Mouse (Mus musculus) liver, postnatal 0 days (tissue): Measurements from ENCODE around the gene Kif1a. TPM values are rescaled to one million over a fixed set of nuclear protein-coding genes. Genes with fewer than 3 reads are reported as not detected.
A peak's percentile ranks its signal among the peaks of the same experiment; 100 is the strongest.

Experiments
- ATAC-seq: fragments of 200-750 bp; cut with Nextera tagmentation; 2 replicates; pipeline ENCODE4 v1.8.0; 2017; ENCODE audit warnings: mild to moderate bottlenecking, moderate library complexity
- DNase-seq: peaks from one replicate; pipeline ENCODE4 v3.0.0-alpha.2; 2016
- H3K27ac ChIP-seq: fragments of 300-500 bp; sonication (generic); 2 replicates; pipeline ENCODE4 v1.5.1; 2014; ENCODE audit warnings: antibody characterized with exemption, moderate library complexity, mild to moderate bottlenecking, low read depth
- H3K27me3 ChIP-seq: fragments of 300-500 bp; sonication (generic); 2 replicates; pipeline ENCODE4 v1.6.1; 2014; ENCODE audit warnings: low read length, control low read depth, mixed read lengths; ENCODE audit not compliant: insufficient read depth
- H3K36me3 ChIP-seq: fragments of 300-500 bp; sonication (generic); replicated peaks from 2 replicates; pipeline ENCODE4 v1.6.1; 2014; ENCODE audit warnings: mild to moderate bottlenecking, control low read depth, low read length, moderate library complexity, mixed read lengths; ENCODE audit not compliant: insufficient read depth
- H3K4me1 ChIP-seq: fragments of 300-500 bp; sonication (generic); 2 replicates; pipeline ENCODE4 v1.6.1; 2014; ENCODE audit warnings: antibody characterized with exemption, mild to moderate bottlenecking, control low read depth; ENCODE audit not compliant: insufficient read depth
- H3K4me2 ChIP-seq: fragments of 300-500 bp; sonication (generic); 2 replicates; pipeline ENCODE4 v1.6.1; 2014; ENCODE audit warnings: low read depth, mild to moderate bottlenecking, low read length, moderate library complexity, mixed read lengths
- H3K4me3 ChIP-seq: fragments of 300-500 bp; sonication (generic); 2 replicates; pipeline ENCODE4 v1.5.1; 2014; ENCODE audit warnings: low read depth, low read length
- H3K9ac ChIP-seq: fragments of 300-500 bp; sonication (generic); replicated peaks from 2 replicates; pipeline ENCODE4 v1.6.1; 2014; ENCODE audit warnings: mild to moderate bottlenecking, moderate library complexity
- H3K9me3 ChIP-seq: fragments of 300-500 bp; sonication (generic); 2 replicates; pipeline ENCODE4 v1.6.1; 2016; ENCODE audit warnings: mild to moderate bottlenecking, control low read depth, low read length, mixed read lengths
- CTCF ChIP-seq: sonication (generic); IDR thresholded peaks from 2 replicates; pipeline ENCODE4 v1.5.1; 2016; ENCODE audit warnings: antibody characterized with exemption, low read depth
- EP300 ChIP-seq: IDR thresholded peaks from 2 replicates; pipeline ENCODE4 v1.6.1; 2016; ENCODE audit warnings: antibody characterized with exemption, low read depth, mild to moderate bottlenecking
- whole genome bisulfite sequencing: fragments of 180-500 bp; shearing (Covaris S2); extraction: QIAGEN DNeasy Blood & Tissue Kit; methylation state at CpG from one replicate; pipeline ENCODE4 v1.1.7; 2014; ENCODE audit not compliant: insufficient replicate concordance; 5-methylcytosine and 5-hydroxymethylcytosine counted together
- polyA plus RNA-seq: library from polyadenylated mRNA; unstranded; fragments of >200 nt; fragmentation: Nextera tagmentation; extraction: Ambion mirVana; gene quantifications from 2 replicates; pipeline ENCODE4 v1.2.1, GENCODE M21; 2015

Gene Kif1a
- polyA plus RNA-seq, 1 experiment from 2014 or later, result 0.28 TPM

GRCm38 (mm10) chr1:93018716-93019115 is 83.0 kb downstream of the Kif1a start:
- Histone ChIP-seq H3K9ac (no peak overlapping the region), H3K4me1 (no peaks in the 10 kb centered on the region; the same call in 1 of the 2 replicates), H3K4me2 (no peak overlapping the region), H3K27ac (no peak overlapping the region), H3K9me3 (no peaks in the 10 kb centered on the region), H3K4me3 (no peak overlapping the region), H3K36me3 (no peaks in the 10 kb centered on the region), H3K27me3 (no peaks in the 10 kb centered on the region)
- ATAC-seq (no peak), DNase-seq (no peak)
- WGBS, result 76% methylated on average over 10 of the region's 10 CpGs
- no peak for TF ChIP-seq EP300
- TF ChIP-seq CTCF, result no peak

GRCm38 (mm10) chr1:93015136-93015535 is 86.6 kb downstream of the Kif1a start:
- no peaks in the 10 kb centered on the region for H3K27me3 ChIP-seq
- H3K9ac ChIP-seq, result no peak overlapping the region
- no peaks in the 10 kb centered on the region for H3K9me3 ChIP-seq
- no peak overlapping the region for H3K4me2 ChIP-seq
- ATAC-seq (no peak), DNase-seq (no peak)
- H3K27ac ChIP-seq, result no peak overlapping the region
- no peak for TF ChIP-seq EP300
- TF ChIP-seq CTCF, result no peak
- no peak overlapping the region for H3K4me3 ChIP-seq
- no peaks in the 10 kb centered on the region; the same call in 1 of the 2 replicates for H3K4me1 ChIP-seq
- WGBS, result 61% methylated on average over 2 of the region's 2 CpGs
- H3K36me3 ChIP-seq, result no peaks in the 10 kb centered on the region

- no peak overlapping the region for H3K4me2 ChIP-seq
- no peak overlapping the region for H3K4me3 ChIP-seq
- H3K4me1 ChIP-seq, result no peaks in the 10 kb centered on the region; the same call in 1 of the 2 replicates
- H3K9me3 ChIP-seq, result no peaks in the 10 kb centered on the region
- peak; percentile 62; the same call in 1 of the 2 replicates for ATAC-seq
- peak; percentile 91 for TF ChIP-seq CTCF
- no peak for TF ChIP-seq EP300
- H3K27ac ChIP-seq, result no peak overlapping the region
- H3K9ac ChIP-seq, result no peak overlapping the region
- H3K27me3 ChIP-seq, result no peaks in the 10 kb centered on the region
- H3K36me3 ChIP-seq, result no peaks in the 10 kb centered on the region
- peak; percentile 82 for DNase-seq
Measured at GRCm38 (mm10) chr1:93014460-93014859, 87.3 kb downstream of the Kif1a start.

GRCm38 (mm10) chr1:93013367-93013766 is 88.4 kb downstream of the Kif1a start:
- no peak overlapping the region for H3K9ac ChIP-seq
- no peak for TF ChIP-seq EP300
- no peak for TF ChIP-seq CTCF
- H3K36me3 ChIP-seq, result no peaks in the 10 kb centered on the region
- no peak for ATAC-seq
- H3K27me3 ChIP-seq, result no peaks in the 10 kb centered on the region
- H3K4me2 ChIP-seq, result no peak overlapping the region
- no peaks in the 10 kb centered on the region for H3K9me3 ChIP-seq
- peaks cover 2% of the 10 kb centered on the region; the same call in 1 of the 2 replicates for H3K4me1 ChIP-seq
- H3K4me3 ChIP-seq, result no peak overlapping the region
- no peak for DNase-seq
- 68% methylated on average over 4 of the region's 4 CpGs for WGBS
- H3K27ac ChIP-seq, result no peak overlapping the region

GRCm38 (mm10) chr1:93012103-93012585 is 89.6 kb downstream of the Kif1a start:
- Histone ChIP-seq H3K36me3 (no peaks in the 10 kb centered on the region), H3K9ac (no peak overlapping the region), H3K9me3 (no peaks in the 10 kb centered on the region), H3K27ac (no peak overlapping the region), H3K27me3 (no peaks in the 10 kb centered on the region), H3K4me1 (peaks cover 2% of the 10 kb centered on the region; the same call in 1 of the 2 replicates), H3K4me2 (no peak overlapping the region), H3K4me3 (no peak overlapping the region)
- WGBS, result 65% methylated on average over 7 of the region's 7 CpGs
- ATAC-seq (no peak), DNase-seq (no peak)
- TF ChIP-seq CTCF (no peak), EP300 (no peak)

GRCm38 (mm10) chr1:93010731-93011130 is 91.0 kb downstream of the Kif1a start:
- H3K4me2 ChIP-seq, result no peak overlapping the region
- no peaks in the 10 kb centered on the region for H3K9me3 ChIP-seq
- H3K27ac ChIP-seq, result no peak overlapping the region
- H3K27me3 ChIP-seq, result no peaks in the 10 kb centered on the region
- H3K4me3 ChIP-seq, result no peak overlapping the region
- whole genome bisulfite sequencing, result 30% methylated on average over 3 of the region's 3 CpGs
- H3K9ac ChIP-seq, result no peak overlapping the region
- DNase-seq, result peak; percentile 38
- ATAC-seq, result no peak
- peak; percentile 67 for TF ChIP-seq CTCF
- no peak for TF ChIP-seq EP300
- no peaks in the 10 kb centered on the region for H3K36me3 ChIP-seq
- H3K4me1 ChIP-seq, result peaks cover 2% of the 10 kb centered on the region; the same call in 1 of the 2 replicates
